Mouse (Mus musculus): ENCODE data around the gene Rnase4. TPM values are rescaled to one million over a fixed set of nuclear protein-coding genes. Genes with fewer than 3 reads are reported as not detected.
"Not testable (repeated sequence)": the region's sequence is repeated elsewhere in the genome, so short reads cannot be mapped to it uniquely, and the experiment has no call there.

Gene Rnase4
- polyA plus RNA-seq, 1 experiment from 2014 or later = 40.5 TPM

GRCm38 (mm10) chr14:51090077-51090781 lies 648 bp upstream of the Rnase4 start:
- no peaks in the 10 kb centered on the region for H3K36me3 ChIP-seq
- peak overlapping the region; percentile 65 for H3K4me3 ChIP-seq (replicated peaks)
- H3K9ac ChIP-seq = peak overlapping the region; percentile 56
- peak; percentile 58 for ATAC-seq (replicated peaks; ENCODE audit: low FRiP score)
- no peaks in the 10 kb centered on the region for H3K9me3 ChIP-seq (replicated peaks)
- H3K27ac ChIP-seq = peak overlapping the region; percentile 94
- peaks cover 19% of the 10 kb centered on the region for H3K4me1 ChIP-seq
- no peaks in the 10 kb centered on the region for H3K27me3 ChIP-seq
- peak overlapping the region; percentile 84 for H3K4me2 ChIP-seq
- WGBS = under 1% methylated on average over 27 of the region's 27 CpGs

GRCm38 (mm10) chr14:51092073-51092620 lies 1.3 kb downstream of the Rnase4 start:
- 55% methylated on average over 8 of the region's 8 CpGs for WGBS
- H3K9ac ChIP-seq = no peak overlapping the region
- H3K9me3 ChIP-seq (replicated peaks) = no peaks in the 10 kb centered on the region
- no peaks in the 10 kb centered on the region for H3K36me3 ChIP-seq
- no peaks in the 10 kb centered on the region for H3K27me3 ChIP-seq
- no peak for ATAC-seq (replicated peaks; ENCODE audit: low FRiP score)
- H3K4me1 ChIP-seq = peaks cover 29% of the 10 kb centered on the region
- H3K27ac ChIP-seq = no peak overlapping the region
- peak overlapping the region; percentile 84 for H3K4me2 ChIP-seq
- H3K4me3 ChIP-seq (replicated peaks) = peak overlapping the region; percentile 65; the same call in 1 of the 2 replicates

GRCm38 (mm10) chr14:51093496-51093895 lies 2.6 kb downstream of the Rnase4 start:
- no peaks in the 10 kb centered on the region for H3K36me3 ChIP-seq
- H3K27me3 ChIP-seq = no peaks in the 10 kb centered on the region

GRCm38 (mm10) chr14:51094096-51094875 lies 3.4 kb downstream of the Rnase4 start:
- Histone ChIP-seq H3K4me1 (peaks cover 25% of the 10 kb centered on the region; the same call in 1 of the 2 replicates), H3K36me3 (no peaks in the 10 kb centered on the region), H3K27me3 (no peaks in the 10 kb centered on the region), H3K9me3 (replicated peaks) (no peaks in the 10 kb centered on the region), H3K4me2 (no peak overlapping the region), H3K27ac (no peak overlapping the region), H3K4me3 (replicated peaks) (no peak overlapping the region), H3K9ac (no peak overlapping the region)
- 81% methylated on average over 5 of the region's 5 CpGs for WGBS
- no peak for ATAC-seq (replicated peaks; ENCODE audit: low FRiP score)

More at GRCm38 (mm10) chr14:51093496-51093895, 2.6 kb downstream of the Rnase4 start:
- no peak overlapping the region for H3K9ac ChIP-seq
- H3K9me3 ChIP-seq (replicated peaks) = no peaks in the 10 kb centered on the region
- H3K27ac ChIP-seq = no peak overlapping the region
- ATAC-seq (replicated peaks; ENCODE audit: low FRiP score) = no peak
- WGBS = 28% methylated on average over 3 of the region's 3 CpGs
- H3K4me3 ChIP-seq (replicated peaks) = no peak overlapping the region
- peaks cover 24% of the 10 kb centered on the region; the same call in 1 of the 2 replicates for H3K4me1 ChIP-seq
- no peak overlapping the region for H3K4me2 ChIP-seq

- H3K4me3 ChIP-seq (replicated peaks) = no peak overlapping the region
- H3K4me1 ChIP-seq = peaks cover 25% of the 10 kb centered on the region; the same call in 1 of the 2 replicates
- H3K36me3 ChIP-seq = no peaks in the 10 kb centered on the region
- H3K27ac ChIP-seq = no peak overlapping the region
- no peaks in the 10 kb centered on the region for H3K27me3 ChIP-seq
- H3K4me2 ChIP-seq = no peak overlapping the region
- H3K9ac ChIP-seq = no peak overlapping the region
- WGBS = 71% methylated on average over 9 of the region's 9 CpGs
- ATAC-seq (replicated peaks; ENCODE audit: low FRiP score) = no peak
- no peaks in the 10 kb centered on the region for H3K9me3 ChIP-seq (replicated peaks)
These were observed 4.0 kb downstream of the Rnase4 start for GRCm38 (mm10) chr14:51094921-51095320.

GRCm38 (mm10) chr14:51095736-51096524 lies 5.1 kb downstream of the Rnase4 start:
- 0 out of 2 replicates have a peak, but pooled peaks have one; percentile 44 for ATAC-seq (replicated peaks; ENCODE audit: low FRiP score)
- H3K36me3 ChIP-seq = no peaks in the 10 kb centered on the region

GRCm38 (mm10) chr14:51098300-51098699 lies 7.4 kb downstream of the Rnase4 start:
- ATAC-seq (replicated peaks; ENCODE audit: low FRiP score) = peak; percentile 28; the same call in 1 of the 2 replicates
- H3K4me1 ChIP-seq = peaks cover 13% of the 10 kb centered on the region; the same call in 1 of the 2 replicates
- not testable (repeated sequence) for H3K9me3 ChIP-seq (replicated peaks); H3K36me3 ChIP-seq; H3K4me3 ChIP-seq (replicated peaks); H3K4me2 ChIP-seq; H3K27me3 ChIP-seq; H3K27ac ChIP-seq; H3K9ac ChIP-seq
- 20% methylated on average over 1 of the region's 1 CpGs for WGBS

More at GRCm38 (mm10) chr14:51095736-51096524, 5.1 kb downstream of the Rnase4 start:
- Histone ChIP-seq H3K27ac (peak overlapping the region; percentile 67), H3K4me2 (peak overlapping the region; percentile 19), H3K9me3 (replicated peaks) (no peaks in the 10 kb centered on the region), H3K4me3 (replicated peaks) (no peak overlapping the region), H3K27me3 (no peaks in the 10 kb centered on the region), H3K9ac (no peak overlapping the region), H3K4me1 (peaks cover 25% of the 10 kb centered on the region; the same call in 1 of the 2 replicates)
- WGBS = 43% methylated on average over 9 of the region's 9 CpGs

GRCm38 (mm10) chr14:51098921-51099320 lies 8.0 kb downstream of the Rnase4 start:
- no peaks in the 10 kb centered on the region for H3K36me3 ChIP-seq
- H3K27ac ChIP-seq = no peak overlapping the region
- WGBS = 94% methylated on average over 11 of the region's 11 CpGs
- no peaks in the 10 kb centered on the region for H3K9me3 ChIP-seq (replicated peaks)
- no peak overlapping the region for H3K9ac ChIP-seq
- ATAC-seq (replicated peaks; ENCODE audit: low FRiP score) = no peak
- peaks cover 13% of the 10 kb centered on the region; the same call in 1 of the 2 replicates for H3K4me1 ChIP-seq
- no peak overlapping the region for H3K4me2 ChIP-seq
- H3K4me3 ChIP-seq (replicated peaks) = no peak overlapping the region
- H3K27me3 ChIP-seq = no peaks in the 10 kb centered on the region

GRCm38 (mm10) chr14:51101284-51101683 lies 10.4 kb downstream of the Rnase4 start:
- Histone ChIP-seq H3K4me3 (replicated peaks) (no peak overlapping the region), H3K27me3 (no peaks in the 10 kb centered on the region), H3K9ac (no peak overlapping the region), H3K36me3 (no peaks in the 10 kb centered on the region), H3K27ac (no peak overlapping the region), H3K4me1 (peaks cover 3% of the 10 kb centered on the region; the same call in 1 of the 2 replicates), H3K4me2 (no peak overlapping the region), H3K9me3 (replicated peaks) (no peaks in the 10 kb centered on the region)
- WGBS = 77% methylated on average over 9 of the region's 9 CpGs
- ATAC-seq (replicated peaks; ENCODE audit: low FRiP score) = no peak

- Histone ChIP-seq H3K27ac (no peak overlapping the region), H3K4me3 (replicated peaks) (no peak overlapping the region), H3K9ac (no peak overlapping the region), H3K4me1 (0 out of 2 replicates have a peak, but pooled peaks cover 5% of the 10 kb centered on the region), H3K4me2 (no peak overlapping the region), H3K27me3 (no peaks in the 10 kb centered on the region), H3K36me3 (no peaks in the 10 kb centered on the region), H3K9me3 (replicated peaks) (no peaks in the 10 kb centered on the region)
- no peak for ATAC-seq (replicated peaks; ENCODE audit: low FRiP score)
- 60% methylated on average over 3 of the region's 3 CpGs for WGBS
These were observed 12.3 kb downstream of the Rnase4 start for GRCm38 (mm10) chr14:51103217-51103616.

- Histone ChIP-seq H3K4me2 (no peak overlapping the region), H3K9me3 (replicated peaks) (no peaks in the 10 kb centered on the region), H3K4me1 (0 out of 2 replicates have a peak, but pooled peaks cover 2% of the 10 kb centered on the region), H3K27me3 (no peaks in the 10 kb centered on the region), H3K36me3 (no peaks in the 10 kb centered on the region), H3K9ac (no peak overlapping the region), H3K4me3 (replicated peaks) (no peak overlapping the region), H3K27ac (no peak overlapping the region)
- no peak for ATAC-seq (replicated peaks; ENCODE audit: low FRiP score)
- WGBS = 93% methylated on average over 2 of the region's 2 CpGs
These were observed 13.5 kb downstream of the Rnase4 start for GRCm38 (mm10) chr14:51104366-51104765.
